Mouse (Mus musculus): ENCODE measurements at regions not wholly inside any gene's neighbourhood (a gene's known extent, or its start where the extent isn't known, plus 50 kb on each side); places are given as distances from the start of the nearest gene placed in this dataset.
"Not testable (repeated sequence)": the region's sequence is repeated elsewhere in the genome, so short reads cannot be mapped to it uniquely, and the experiment has no call there.

DNA sequence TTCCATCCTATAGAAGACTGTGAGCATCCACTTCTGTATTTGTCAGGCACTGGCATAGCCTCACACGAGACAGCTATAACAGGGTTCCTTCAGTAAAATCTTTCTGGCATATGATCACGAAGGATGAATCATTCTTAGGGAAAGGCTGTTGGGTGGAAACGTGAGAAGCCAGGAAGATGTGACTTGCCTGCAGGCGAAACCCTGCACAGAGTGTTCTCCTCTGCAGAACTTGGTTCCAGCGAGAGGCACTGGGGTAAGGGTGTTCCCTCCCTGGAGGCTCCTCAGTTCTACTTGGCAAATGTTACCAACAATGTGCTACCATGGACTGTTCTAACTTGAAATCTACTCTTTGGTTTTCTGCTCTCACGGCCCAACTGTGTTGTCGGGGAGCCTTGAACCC, 268.0 kb downstream of the Gadd45g start:
- no peak for DNase-seq
- intact Hi-C loops (cut with DNase I; ENCODE audit: low total_unique reads), result no loop called here

DNA sequence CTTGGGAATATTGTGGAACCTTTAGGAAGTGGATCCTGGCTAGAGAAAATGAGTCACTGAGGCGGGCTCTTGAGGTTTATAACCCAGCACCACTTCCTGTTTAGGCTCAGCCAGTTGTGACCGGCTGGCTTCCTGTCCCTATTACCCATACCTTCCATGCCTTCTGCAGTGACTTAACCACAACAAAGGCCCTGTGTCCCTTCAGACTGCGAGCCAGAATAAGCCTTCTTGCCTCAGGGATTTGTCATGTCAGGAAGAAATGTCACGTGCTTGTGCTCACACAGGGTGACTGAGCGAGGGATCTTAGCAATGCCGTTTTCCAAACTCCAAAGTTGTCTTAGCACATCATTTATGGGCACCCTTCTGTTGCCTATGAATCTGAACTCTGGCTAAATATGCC, 268.5 kb downstream of the Gadd45g start:
- intact Hi-C loops (cut with DNase I; ENCODE audit: low total_unique reads), result no loop called here
- no peak for DNase-seq

DNA sequence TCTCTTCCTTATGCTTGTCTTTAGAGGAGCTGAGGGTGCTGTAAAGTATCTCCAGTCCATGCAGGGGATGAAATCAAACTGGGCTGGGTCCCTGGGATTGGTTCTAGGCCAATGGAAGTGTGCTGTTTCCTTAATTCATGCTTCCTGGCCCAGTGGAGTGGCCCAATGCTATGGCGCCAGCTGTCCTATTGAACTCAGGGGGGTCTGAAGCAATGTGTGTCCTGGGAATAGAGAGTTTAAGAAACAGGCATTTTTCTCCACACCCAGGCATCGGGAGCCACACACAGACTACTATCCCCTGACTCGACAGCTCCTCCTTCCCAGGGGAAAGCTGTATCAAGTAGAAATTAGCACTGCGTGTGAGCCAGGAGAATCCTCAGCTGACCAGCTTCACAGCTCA, 269.8 kb downstream of the Gadd45g start:
- intact Hi-C loops (cut with DNase I; ENCODE audit: low total_unique reads), result no loop called here
- no peak for DNase-seq

DNA sequence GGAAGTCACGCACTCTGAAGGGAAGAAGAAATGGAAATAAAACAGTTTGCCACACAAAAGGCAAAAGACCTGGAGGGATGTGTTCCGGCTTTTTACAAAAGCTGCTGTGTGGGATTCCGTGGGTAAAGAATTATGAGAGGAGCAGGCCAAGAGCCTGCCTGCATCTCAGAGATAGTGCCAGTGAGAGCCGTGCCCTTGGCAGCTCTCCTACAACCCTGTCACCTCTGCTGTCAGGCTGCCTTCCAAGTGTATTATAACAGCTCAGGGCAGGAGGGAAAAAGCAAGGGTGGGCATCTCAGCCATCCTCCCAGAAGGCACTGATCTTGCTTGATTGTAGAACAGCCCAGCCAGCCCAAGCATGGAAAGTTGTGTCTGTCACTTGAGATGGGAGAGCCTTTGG, 270.3 kb downstream of the Gadd45g start:
- intact Hi-C loops (cut with DNase I; ENCODE audit: low total_unique reads), result no loop called here
- DNase-seq, result no peak

DNA sequence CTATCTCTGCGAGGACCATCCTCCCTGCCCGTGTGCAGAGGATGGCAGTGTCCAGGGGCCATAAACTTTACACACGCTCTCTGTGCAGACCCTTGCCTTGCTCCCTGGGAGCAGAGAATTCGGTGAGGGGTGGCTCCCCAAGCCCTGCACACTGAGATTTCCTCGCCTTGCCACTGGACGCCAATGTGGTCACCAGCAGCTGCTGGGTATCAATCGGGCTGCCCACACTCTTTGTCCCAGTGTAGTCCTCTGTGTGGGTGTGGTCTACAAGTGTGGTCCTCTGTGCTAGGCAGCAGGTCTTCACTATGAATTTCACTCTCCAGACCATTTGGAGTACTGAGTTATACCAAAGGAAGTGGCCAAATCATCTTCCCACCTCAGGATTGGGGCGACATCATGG, 274.3 kb downstream of the Gadd45g start:
- DNase-seq, result no peak
- intact Hi-C loops (cut with DNase I; ENCODE audit: low total_unique reads), result no loop called here

DNA sequence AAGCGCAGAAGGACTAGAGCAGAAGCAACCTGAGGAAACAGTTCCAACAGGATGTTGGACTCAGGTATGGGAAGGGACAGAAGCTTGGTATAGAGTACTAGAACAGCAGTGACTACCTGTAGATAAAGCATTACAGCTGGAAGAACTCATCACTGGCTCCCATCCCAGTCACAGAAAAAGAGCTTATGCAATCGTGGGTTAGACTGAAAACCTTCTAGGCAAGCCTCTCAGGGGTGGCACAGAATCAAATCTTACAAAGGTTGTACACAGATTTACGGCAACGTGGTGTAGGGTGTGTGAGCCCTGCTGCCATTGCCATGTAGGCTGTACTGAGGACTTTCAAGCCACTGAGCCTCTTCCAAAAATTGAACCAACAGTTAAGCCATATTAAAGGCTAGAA, 278.6 kb downstream of the Gadd45g start:
- intact Hi-C loops (cut with DNase I; ENCODE audit: low total_unique reads), result no loop called here
- no peak for DNase-seq

DNA sequence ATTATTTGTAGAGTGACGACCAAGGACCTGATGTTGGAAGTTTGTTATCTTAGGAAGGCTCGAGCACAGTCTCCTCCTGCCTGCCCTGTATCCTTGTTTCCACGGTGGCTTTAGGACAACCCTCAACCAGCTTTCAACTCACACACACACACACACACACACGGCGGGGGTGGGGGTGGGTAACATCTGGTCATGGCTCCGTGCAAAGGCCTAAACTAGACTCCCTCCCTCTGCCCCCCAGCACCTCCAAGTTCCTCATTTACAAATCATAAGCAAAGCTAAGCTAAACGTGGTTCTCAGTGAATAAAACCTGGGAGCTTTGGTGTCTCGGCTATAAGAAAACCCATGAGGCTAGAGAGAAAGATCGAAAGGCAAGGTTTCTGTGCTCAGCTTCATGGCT, 281.3 kb downstream of the Gadd45g start:
- intact Hi-C loops (cut with DNase I; ENCODE audit: low total_unique reads), result no loop called here
- DNase-seq, result no peak

DNA sequence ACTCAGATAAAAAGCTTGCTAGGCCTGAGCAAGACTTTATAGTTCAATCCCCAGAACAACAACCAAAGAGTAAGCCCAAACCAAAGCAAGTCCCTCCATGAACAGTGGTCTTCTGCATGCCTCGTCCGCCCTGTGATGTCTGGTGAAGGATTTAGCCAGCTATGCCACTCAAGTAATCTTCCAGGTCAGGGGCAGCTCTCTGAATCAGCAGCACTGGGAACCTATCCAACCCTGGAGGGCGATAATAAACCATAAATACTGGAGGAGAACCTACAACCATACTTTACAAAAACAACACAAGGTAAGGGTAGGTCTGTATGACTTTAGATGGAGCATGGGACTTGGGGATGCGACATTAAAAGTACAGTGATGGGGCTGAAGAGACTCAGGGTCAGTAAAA, 283.0 kb downstream of the Gadd45g start:
- DNase-seq, result no peak
- intact Hi-C loops (cut with DNase I; ENCODE audit: low total_unique reads), result no loop called here

DNA sequence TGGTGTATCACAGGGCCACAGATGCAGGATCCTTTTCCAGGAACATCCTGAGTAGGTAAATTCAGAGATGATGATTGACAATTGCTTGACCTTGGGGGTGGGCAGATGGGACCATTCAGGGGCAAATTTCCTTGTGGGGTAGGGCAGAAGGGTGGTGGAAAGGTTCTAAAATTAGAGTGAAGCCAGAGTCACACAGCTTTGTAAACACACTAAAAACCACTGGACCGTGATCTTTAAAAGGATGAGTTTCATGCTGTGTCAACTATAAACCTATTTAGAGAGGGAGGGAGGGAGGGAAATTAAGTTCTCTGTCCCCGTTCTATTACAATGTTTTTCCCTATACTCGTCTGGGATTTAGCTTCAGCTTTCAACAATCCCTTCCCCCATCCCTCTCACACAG, 286.7 kb downstream of the Gadd45g start:
- no peak for DNase-seq
- intact Hi-C loops (cut with DNase I; ENCODE audit: low total_unique reads), result no loop called here

DNA sequence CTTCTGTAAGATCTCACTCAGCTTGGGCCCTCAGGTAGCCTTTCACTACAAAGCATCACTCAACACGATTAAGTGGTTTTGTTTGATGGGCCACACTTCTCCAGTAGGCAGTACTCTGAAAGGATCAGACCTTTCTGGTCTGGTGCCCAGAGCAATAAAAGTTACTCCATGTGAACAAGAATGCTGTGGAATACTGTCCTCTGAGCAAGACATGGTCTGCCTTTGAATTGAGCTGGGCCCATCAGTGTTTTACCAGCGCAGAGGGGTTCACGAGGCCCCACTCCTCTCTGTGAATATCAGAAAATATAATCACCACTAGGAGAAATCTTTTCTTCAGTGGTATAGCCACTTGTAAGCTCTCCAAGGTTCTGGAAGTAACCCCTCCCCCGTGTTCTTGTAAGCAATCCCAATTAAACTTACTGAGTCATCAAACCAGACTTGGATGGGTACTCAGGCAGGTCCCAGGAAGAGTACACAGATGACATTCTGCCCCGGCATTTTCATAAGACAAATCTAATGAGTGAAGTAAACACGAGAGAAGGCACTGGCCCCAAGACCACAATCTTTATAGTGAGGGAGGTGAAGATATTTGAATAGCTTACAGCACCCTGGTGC, 292.0 kb downstream of the Gadd45g start:
- intact Hi-C loops (cut with DNase I; ENCODE audit: low total_unique reads), result no loop called here
- DNase-seq, result no peak

DNA sequence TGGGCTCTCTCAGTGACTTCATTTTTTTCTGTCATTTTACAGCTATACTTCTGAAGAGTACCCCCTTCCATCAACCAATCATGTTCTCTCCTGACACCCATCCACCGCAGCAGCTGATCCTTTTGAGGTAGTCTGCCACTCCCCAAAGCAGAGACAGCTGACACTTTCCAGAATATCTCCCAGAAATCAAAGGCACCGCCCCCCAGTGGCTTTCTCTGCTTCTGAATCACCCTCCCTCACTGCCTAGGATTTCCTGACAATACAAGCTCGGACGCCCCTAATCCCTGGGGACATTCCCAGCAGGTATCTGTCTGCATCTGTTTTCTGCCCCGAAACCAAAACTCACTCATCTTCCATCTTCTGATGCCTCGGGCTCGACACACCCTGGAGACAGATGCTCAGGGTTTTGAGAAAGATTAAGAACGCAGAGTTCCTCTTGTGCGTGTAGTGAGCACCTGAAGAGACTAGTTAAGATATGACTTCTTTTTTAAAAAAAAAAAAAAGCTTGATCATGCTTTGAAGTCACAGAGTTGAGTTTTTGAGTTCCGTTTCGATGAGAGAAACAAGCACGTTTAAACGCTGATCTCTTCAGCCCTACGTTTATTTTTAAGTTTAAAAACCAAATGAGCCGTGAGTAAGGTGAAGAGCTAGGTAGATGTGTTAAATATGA, 292.8 kb downstream of the Gadd45g start:
- no peak for DNase-seq
- intact Hi-C loops (cut with DNase I; ENCODE audit: low total_unique reads), result no loop called here

DNA sequence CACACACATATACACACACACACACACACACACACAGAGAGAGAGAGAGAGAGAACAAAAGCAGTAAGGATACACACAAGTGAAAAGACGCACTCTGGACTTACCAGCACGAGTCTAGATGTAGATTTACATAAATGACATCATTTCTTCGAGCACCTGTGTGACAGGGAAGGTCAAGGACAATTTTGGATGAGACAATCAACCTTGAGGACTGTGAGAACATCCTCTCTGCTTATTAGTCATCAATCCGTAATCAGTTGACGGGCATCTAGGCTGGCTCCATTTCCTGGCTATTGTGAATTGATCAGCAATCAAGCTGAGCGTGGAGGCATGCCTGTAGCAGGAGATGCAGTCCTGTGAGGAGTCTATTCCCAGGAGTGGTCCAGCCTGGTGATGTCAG, 293.7 kb downstream of the Gadd45g start:
- intact Hi-C loops (cut with DNase I; ENCODE audit: low total_unique reads), result loop anchor here (10.0 kb wide), 1 partner anchor 75 kb away; no protein-coding TSS in a partner anchor
- DNase-seq, result no peak

DNA sequence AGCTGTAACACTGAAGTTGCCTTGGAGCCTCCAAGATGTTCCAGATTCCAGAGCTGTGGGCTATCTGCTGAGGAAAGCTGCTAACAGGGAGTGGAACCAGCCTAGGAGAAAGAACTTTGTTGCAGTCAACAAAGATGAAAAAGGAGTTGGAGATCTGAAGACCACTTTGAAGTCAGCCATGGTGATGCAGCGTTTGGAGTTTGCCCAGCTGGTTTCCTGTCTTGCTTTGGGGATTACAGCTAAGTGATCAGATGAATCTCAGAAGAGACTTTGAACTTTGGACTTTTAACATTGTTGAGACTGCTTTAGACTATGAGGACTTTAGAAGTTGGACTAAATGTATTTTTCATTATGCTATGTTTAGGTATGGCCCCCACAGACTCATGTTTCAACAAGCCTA, 297.6 kb downstream of the Gadd45g start:
- not testable (repeated sequence) for DNase-seq
- intact Hi-C loops (cut with DNase I; ENCODE audit: low total_unique reads), result loop anchor here (10.0 kb wide), 1 partner anchor 71 kb away; no protein-coding TSS in a partner anchor

DNA sequence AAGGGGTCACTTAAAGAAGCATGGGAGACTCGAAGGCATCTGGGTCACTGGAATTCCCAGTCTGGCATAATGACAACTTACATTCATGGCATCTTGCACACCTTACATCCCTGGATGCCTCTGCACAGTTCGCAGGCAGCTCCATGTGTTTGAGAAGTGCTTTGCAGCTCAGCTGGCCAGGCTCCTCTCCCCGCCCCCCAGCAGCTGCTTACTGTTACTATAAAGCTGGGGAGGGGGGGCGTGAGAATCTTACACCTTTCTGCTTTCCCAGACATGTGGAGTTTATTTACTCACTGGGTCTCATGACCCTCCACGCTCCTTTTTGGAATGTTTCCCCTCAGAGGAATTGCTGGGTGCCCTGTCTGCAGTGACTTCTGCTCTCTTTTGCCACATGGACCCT, 299.4 kb downstream of the Gadd45g start:
- intact Hi-C loops (cut with DNase I; ENCODE audit: low total_unique reads), result loop anchor here (10.0 kb wide), 1 partner anchor 69 kb away; no protein-coding TSS in a partner anchor
- no peak for DNase-seq

DNA sequence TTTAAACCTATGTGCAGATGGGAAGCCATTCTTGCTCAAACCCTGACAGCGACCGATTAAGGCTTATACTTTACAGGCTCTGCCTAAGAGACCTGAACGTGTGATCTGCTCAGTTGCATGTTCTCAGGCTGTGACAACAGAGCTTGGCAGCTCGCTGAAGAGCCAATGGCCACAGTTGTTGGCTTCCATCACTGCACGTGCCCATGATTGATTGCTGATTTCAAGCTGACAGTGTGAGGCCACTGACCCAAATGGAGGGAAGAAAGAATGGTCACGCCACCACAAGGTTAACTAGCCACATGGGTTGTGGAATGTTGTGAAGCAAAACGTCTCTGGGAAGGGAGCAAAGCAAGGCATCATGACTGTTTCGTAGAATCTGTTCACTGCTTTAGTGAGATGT, 303.8 kb downstream of the Gadd45g start:
- intact Hi-C loops (cut with DNase I; ENCODE audit: low total_unique reads), result no loop called here
- no peak for DNase-seq

DNA sequence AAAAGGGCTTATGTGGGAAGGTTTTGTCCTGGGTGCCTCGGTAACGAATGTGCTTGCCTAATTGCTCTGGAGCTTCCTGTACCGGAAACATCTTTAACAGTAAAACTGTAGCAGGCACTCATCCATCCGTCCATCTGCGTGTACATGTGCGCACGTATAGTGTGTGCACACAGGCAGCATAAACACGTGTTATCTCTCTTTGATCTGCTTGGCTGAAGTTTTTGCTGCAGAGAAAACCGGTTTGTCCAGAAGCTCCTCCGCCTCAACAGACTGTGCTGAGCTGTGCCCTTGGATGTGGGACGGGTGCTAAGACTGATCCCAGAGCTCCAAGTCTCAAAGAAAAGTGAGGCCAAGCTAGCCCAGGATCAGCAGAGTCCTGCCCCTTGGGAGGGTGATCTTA, 305.3 kb downstream of the Gadd45g start:
- intact Hi-C loops (cut with DNase I; ENCODE audit: low total_unique reads), result no loop called here
- DNase-seq, result no peak

DNA sequence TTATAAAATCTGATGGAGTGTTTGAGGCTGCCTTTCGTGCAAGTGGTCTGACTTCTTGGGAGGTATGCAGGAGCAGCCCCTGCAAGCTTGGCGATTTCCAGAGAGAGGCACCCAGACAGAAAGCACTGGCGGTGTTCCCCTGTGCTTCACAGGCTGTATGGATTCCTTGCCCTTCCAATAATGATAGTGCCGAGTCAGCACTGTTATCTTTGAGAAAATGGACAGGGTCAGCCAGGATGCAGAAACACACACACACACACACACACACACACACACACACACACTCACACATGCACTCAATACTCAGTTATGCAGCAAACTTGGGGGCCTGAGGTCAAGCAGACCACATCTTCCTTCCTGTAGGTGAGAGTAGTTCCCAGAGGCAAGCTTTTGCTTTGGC, 305.7 kb downstream of the Gadd45g start:
- intact Hi-C loops (cut with DNase I; ENCODE audit: low total_unique reads), result no loop called here
- DNase-seq, result no peak

DNA sequence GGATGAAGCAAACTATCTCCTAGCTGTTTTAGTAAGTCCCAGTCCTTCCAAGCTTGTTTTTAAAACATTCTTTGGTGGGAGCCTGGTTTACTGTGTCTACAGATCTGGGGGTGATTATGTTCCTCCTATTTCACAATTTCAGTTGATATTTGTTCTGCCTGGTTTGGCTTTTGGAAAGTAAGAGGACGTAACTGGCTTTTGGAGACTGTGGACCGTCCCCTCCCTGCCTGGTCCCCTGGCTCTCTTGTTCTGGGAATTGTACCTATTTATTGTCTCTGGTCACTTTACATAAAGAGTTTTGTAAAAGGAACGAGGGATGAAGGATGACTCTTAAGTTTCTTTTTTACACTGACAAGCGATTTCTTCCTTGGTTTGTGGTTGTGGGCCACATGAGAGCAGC, 306.6 kb downstream of the Gadd45g start:
- no peak for DNase-seq
- intact Hi-C loops (cut with DNase I; ENCODE audit: low total_unique reads), result no loop called here

DNA sequence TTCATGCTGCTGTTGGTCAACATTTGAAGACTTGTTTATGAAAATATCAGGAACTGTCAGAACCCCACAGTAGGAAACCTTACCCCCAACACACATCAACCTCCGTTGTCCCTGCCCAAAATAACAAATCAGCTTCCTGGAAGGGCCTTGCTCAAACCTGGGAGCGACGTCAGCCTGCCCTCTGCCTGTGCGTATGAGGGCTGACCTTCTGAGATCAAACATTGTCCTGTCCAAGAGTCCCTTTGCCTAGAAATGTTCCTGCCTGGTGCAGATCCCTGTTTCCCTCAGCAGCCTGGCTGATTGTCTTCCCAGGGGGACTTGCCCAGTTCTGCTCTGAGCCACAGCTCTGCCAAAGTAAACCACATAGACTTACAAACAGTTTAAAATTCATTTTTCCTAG, 307.1 kb downstream of the Gadd45g start:
- intact Hi-C loops (cut with DNase I; ENCODE audit: low total_unique reads), result no loop called here

DNA sequence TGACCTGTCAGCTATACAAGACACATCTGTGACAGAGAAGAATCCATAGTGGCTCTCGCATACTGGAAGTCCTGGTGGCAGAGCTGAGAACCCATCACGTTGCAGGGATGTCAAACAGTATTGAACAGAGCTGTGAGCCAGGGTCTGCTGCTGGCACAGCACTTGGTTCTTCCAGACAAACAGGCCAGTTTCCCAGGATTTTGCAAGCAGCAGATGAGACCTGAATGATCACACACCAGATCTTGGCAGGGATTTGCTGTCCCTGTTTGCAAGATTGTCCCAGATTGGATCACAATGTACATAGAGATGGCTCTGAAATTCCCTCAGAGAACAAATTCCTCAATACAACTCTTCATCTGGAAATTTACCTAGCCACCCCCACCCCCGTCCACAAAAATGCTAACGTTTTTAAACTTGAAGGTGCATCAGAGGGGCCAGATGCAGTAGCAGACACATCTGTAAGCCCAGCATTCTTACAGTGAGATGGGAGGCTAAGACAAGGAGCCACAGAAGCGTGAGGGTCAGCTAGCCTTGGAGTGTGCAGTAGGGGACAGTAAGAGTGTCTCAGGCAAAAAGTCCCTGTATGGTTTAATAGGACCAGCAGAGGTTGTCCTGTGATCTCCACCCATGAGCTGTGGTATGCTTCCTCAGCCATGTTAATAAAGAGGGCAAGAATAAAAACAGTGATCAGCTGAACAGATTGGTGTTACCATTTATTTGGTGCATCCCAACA, 307.8 kb downstream of the Gadd45g start:
- intact Hi-C loops (cut with DNase I; ENCODE audit: low total_unique reads), result no loop called here
- DNase-seq, result no peak

More for the DNA sequence above, 307.1 kb downstream of the Gadd45g start:
- no peak for DNase-seq
